Mouse (Mus musculus) thymus, adult 2 months (tissue): ENCODE results near the gene Trabd2b.

Experiments used
- CTCF ChIP-seq: fragments of 200-500 bp; IDR thresholded peaks from 2 replicates; pipeline ENCODE4 v1.5.1; 2012; ENCODE audit warnings: mild to moderate bottlenecking, control low read depth, low read length, moderate library complexity, borderline replicate concordance; ENCODE audit not compliant: control insufficient read depth, poor library complexity, insufficient read depth; ENCODE audit errors: extremely low read depth
- POLR2A ChIP-seq: fragments of 200-500 bp; IDR thresholded peaks from 2 replicates; pipeline ENCODE4 v1.6.1; 2012; ENCODE audit warnings: mild to moderate bottlenecking, low read length, control low read depth, moderate library complexity; ENCODE audit not compliant: control insufficient read depth, poor library complexity, insufficient read depth; ENCODE audit errors: extremely low read depth

GRCm38 (mm10) chr4:114476316-114476715, 69.8 kb downstream of the Trabd2b start:
- no peak for TF ChIP-seq CTCF
- TF ChIP-seq POLR2A = no peak
